Mouse (Mus musculus): ENCODE data around the gene Zp2. TPM values are rescaled to one million over a fixed set of nuclear protein-coding genes. Genes with fewer than 3 reads are reported as not detected.

Zp2 gene
- total and polyA plus RNA-seq, 2 experiments from 2014 or later, result not detected

- Histone ChIP-seq H3K4me2 (ENCODE audit: low read depth, low read length) (no peak overlapping the region), H3K4me3 (ENCODE audit: low read length) (no peak overlapping the region), H3K4me1 (ENCODE audit: insufficient read depth, low read length) (no peaks in the 10 kb centered on the region), H3K9me3 (ENCODE audit: low read length) (no peaks in the 10 kb centered on the region), H3K27ac (no peak overlapping the region), H3K9ac (replicated peaks; ENCODE audit: low read length) (no peak overlapping the region), H3K36me3 (ENCODE audit: insufficient read depth, low read length) (no peaks in the 10 kb centered on the region), H3K27me3 (ENCODE audit: insufficient read depth, low read length) (no peaks in the 10 kb centered on the region)
- 83% methylated on average over 1 of the region's 1 CpGs for WGBS
- TF ChIP-seq CTCF (IDR thresholded peaks at IDR 0.05; ENCODE audit: low read depth), result no peak
- no peak for ATAC-seq
- DNase-seq (ENCODE audit: low spot score), result no peak
These were observed 2.3 kb downstream of the Zp2 start for GRCm38 (mm10) chr7:120142743-120143142.

- no peak for TF ChIP-seq CTCF (IDR thresholded peaks at IDR 0.05; ENCODE audit: low read depth)
- Histone ChIP-seq H3K9ac (replicated peaks; ENCODE audit: low read length) (no peak overlapping the region), H3K27ac (no peak overlapping the region), H3K27me3 (ENCODE audit: insufficient read depth, low read length) (no peaks in the 10 kb centered on the region), H3K4me3 (ENCODE audit: low read length) (no peak overlapping the region), H3K4me2 (ENCODE audit: low read depth, low read length) (no peak overlapping the region), H3K9me3 (ENCODE audit: low read length) (no peaks in the 10 kb centered on the region), H3K36me3 (ENCODE audit: insufficient read depth, low read length) (no peaks in the 10 kb centered on the region), H3K4me1 (ENCODE audit: insufficient read depth, low read length) (no peaks in the 10 kb centered on the region)
- DNase-seq (ENCODE audit: low spot score), result no peak
- ATAC-seq, result no peak
- WGBS, result 53% methylated on average over 4 of the region's 4 CpGs
These were observed 16.1 kb downstream of the Zp2 start for GRCm38 (mm10) chr7:120128951-120129350.

- H3K4me1 ChIP-seq (ENCODE audit: insufficient read depth, low read length), result no peaks in the 10 kb centered on the region
- ATAC-seq (no peak), DNase-seq (ENCODE audit: low spot score) (no peak)
- TF ChIP-seq CTCF (IDR thresholded peaks at IDR 0.05; ENCODE audit: low read depth), result no peak
- H3K36me3 ChIP-seq (ENCODE audit: insufficient read depth, low read length), result no peaks in the 10 kb centered on the region
- H3K4me2 ChIP-seq (ENCODE audit: low read depth, low read length), result no peak overlapping the region
- no peak overlapping the region for H3K4me3 ChIP-seq (ENCODE audit: low read length)
- H3K27me3 ChIP-seq (ENCODE audit: insufficient read depth, low read length), result no peaks in the 10 kb centered on the region
- no peak overlapping the region for H3K9ac ChIP-seq (replicated peaks; ENCODE audit: low read length)
- no peak overlapping the region for H3K27ac ChIP-seq
- 57% methylated on average over 4 of the region's 4 CpGs for WGBS
- H3K9me3 ChIP-seq (ENCODE audit: low read length), result no peaks in the 10 kb centered on the region
These were observed 17.4 kb downstream of the Zp2 start for GRCm38 (mm10) chr7:120127686-120128059.

- ATAC-seq (no peak), DNase-seq (ENCODE audit: low spot score) (no peak)
- H3K4me3 ChIP-seq (ENCODE audit: low read length), result no peak overlapping the region
- H3K4me2 ChIP-seq (ENCODE audit: low read depth, low read length), result no peak overlapping the region
- WGBS, result 43% methylated on average over 5 of the region's 5 CpGs
- no peak overlapping the region for H3K27ac ChIP-seq
- no peak overlapping the region for H3K9ac ChIP-seq (replicated peaks; ENCODE audit: low read length)
- no peaks in the 10 kb centered on the region for H3K9me3 ChIP-seq (ENCODE audit: low read length)
- no peak for TF ChIP-seq CTCF (IDR thresholded peaks at IDR 0.05; ENCODE audit: low read depth)
- no peaks in the 10 kb centered on the region for H3K36me3 ChIP-seq (ENCODE audit: insufficient read depth, low read length)
- H3K4me1 ChIP-seq (ENCODE audit: insufficient read depth, low read length), result no peaks in the 10 kb centered on the region
- no peaks in the 10 kb centered on the region for H3K27me3 ChIP-seq (ENCODE audit: insufficient read depth, low read length)
These were observed 18.0 kb downstream of the Zp2 start for GRCm38 (mm10) chr7:120126976-120127685.

GRCm38 (mm10) chr7:120124844-120125243, 20.2 kb downstream of the Zp2 start:
- H3K9me3 ChIP-seq (ENCODE audit: low read length), result no peaks in the 10 kb centered on the region
- DNase-seq (ENCODE audit: low spot score) (peak; percentile 88), ATAC-seq (peak; percentile 93)
- WGBS, result 2% methylated on average over 3 of the region's 3 CpGs
- H3K4me3 ChIP-seq (ENCODE audit: low read length), result no peak overlapping the region
- peak; percentile 95 for TF ChIP-seq CTCF (IDR thresholded peaks at IDR 0.05; ENCODE audit: low read depth)
- H3K4me2 ChIP-seq (ENCODE audit: low read depth, low read length), result no peak overlapping the region
- no peaks in the 10 kb centered on the region for H3K4me1 ChIP-seq (ENCODE audit: insufficient read depth, low read length)
- H3K27ac ChIP-seq, result no peak overlapping the region
- H3K9ac ChIP-seq (replicated peaks; ENCODE audit: low read length), result no peak overlapping the region
- no peaks in the 10 kb centered on the region for H3K27me3 ChIP-seq (ENCODE audit: insufficient read depth, low read length)
- no peaks in the 10 kb centered on the region for H3K36me3 ChIP-seq (ENCODE audit: insufficient read depth, low read length)

- TF ChIP-seq CTCF (IDR thresholded peaks at IDR 0.05; ENCODE audit: low read depth), result no peak
- 84% methylated on average over 4 of the region's 4 CpGs for WGBS
- Histone ChIP-seq H3K36me3 (ENCODE audit: insufficient read depth, low read length) (no peaks in the 10 kb centered on the region), H3K9me3 (ENCODE audit: low read length) (no peaks in the 10 kb centered on the region), H3K4me2 (ENCODE audit: low read depth, low read length) (no peak overlapping the region), H3K4me1 (ENCODE audit: insufficient read depth, low read length) (no peaks in the 10 kb centered on the region), H3K27ac (no peak overlapping the region), H3K4me3 (ENCODE audit: low read length) (no peak overlapping the region), H3K27me3 (ENCODE audit: insufficient read depth, low read length) (no peaks in the 10 kb centered on the region), H3K9ac (replicated peaks; ENCODE audit: low read length) (no peak overlapping the region)
- DNase-seq (ENCODE audit: low spot score), result no peak
- no peak for ATAC-seq
These were observed 21.3 kb downstream of the Zp2 start for GRCm38 (mm10) chr7:120123776-120124175.

- H3K9me3 ChIP-seq (ENCODE audit: low read length), result no peaks in the 10 kb centered on the region
- H3K4me2 ChIP-seq (ENCODE audit: low read depth, low read length), result no peak overlapping the region
- no peaks in the 10 kb centered on the region for H3K27me3 ChIP-seq (ENCODE audit: insufficient read depth, low read length)
- no peak for TF ChIP-seq CTCF (IDR thresholded peaks at IDR 0.05; ENCODE audit: low read depth)
- ATAC-seq (no peak), DNase-seq (ENCODE audit: low spot score) (no peak)
- no peak overlapping the region for H3K27ac ChIP-seq
- H3K4me1 ChIP-seq (ENCODE audit: insufficient read depth, low read length), result no peaks in the 10 kb centered on the region
- WGBS, result 32% methylated on average over 6 of the region's 6 CpGs
- no peak overlapping the region for H3K9ac ChIP-seq (replicated peaks; ENCODE audit: low read length)
- no peaks in the 10 kb centered on the region for H3K36me3 ChIP-seq (ENCODE audit: insufficient read depth, low read length)
- no peak overlapping the region for H3K4me3 ChIP-seq (ENCODE audit: low read length)
These were observed 27.6 kb downstream of the Zp2 start for GRCm38 (mm10) chr7:120117529-120117928.
